Mouse (Mus musculus): ENCODE results near the gene Lyve1.

GRCm38 (mm10) chr7:110847321-110847720 lies 15.7 kb downstream of the Lyve1 start:
- no peak for TF ChIP-seq CTCF (IDR thresholded peaks at IDR 0.05; ENCODE audit: control insufficient read depth, insufficient read depth, low read length)
- TF ChIP-seq POLR2A (IDR thresholded peaks at IDR 0.05; ENCODE audit: borderline replicate concordance, control insufficient read depth, low read depth, low read length), result no peak
